Mouse (Mus musculus) C2C12 (cell line): Measurements from ENCODE around the gene Wdr63. TPM values are rescaled to one million over a fixed set of nuclear protein-coding genes. Genes with fewer than 3 reads are reported as not detected.

ENCODE experiments used
- H3K27me3 ChIP-seq: one replicate; pipeline ENCODE4 v1.6.1; 2011; ENCODE audit not compliant: control insufficient read depth, insufficient read depth, insufficient read length
- H3K36me3 ChIP-seq: one replicate; pipeline ENCODE4 v1.6.1; 2011; ENCODE audit not compliant: control insufficient read depth, insufficient read depth
- H3K4me3 ChIP-seq: one replicate; pipeline ENCODE4 v1.5.1; 2011; ENCODE audit warnings: mild to moderate bottlenecking, control low read depth; ENCODE audit not compliant: poor library complexity, insufficient read depth, severe bottlenecking
- H3K79me2 ChIP-seq: one replicate; pipeline ENCODE4 v1.6.1; 2011; ENCODE audit not compliant: control insufficient read depth, insufficient read depth
- H3K79me3 ChIP-seq: one replicate; pipeline ENCODE4 v1.6.1; 2011; ENCODE audit warnings: low read depth, control low read depth
- H3ac ChIP-seq: one replicate; pipeline ENCODE3; 2011; ENCODE audit warnings: low read depth; ENCODE audit not compliant: control insufficient read depth, insufficient read length
- CEBPB ChIP-seq: IDR thresholded peaks from one replicate; pipeline ENCODE4 v1.6.1; 2011; ENCODE audit warnings: low read depth, mild to moderate bottlenecking, control low read depth, moderate library complexity
- CTCF ChIP-seq: IDR thresholded peaks from one replicate; pipeline ENCODE4 v1.5.1; 2011; ENCODE audit not compliant: control insufficient read depth, insufficient read depth, insufficient read length
- FOSL1 ChIP-seq: IDR thresholded peaks from one replicate; pipeline ENCODE4 v1.8.0; 2011; ENCODE audit warnings: mild to moderate bottlenecking, low read length; ENCODE audit not compliant: poor library complexity, insufficient read depth, severe bottlenecking
- MAX ChIP-seq: IDR thresholded peaks from one replicate; pipeline ENCODE4 v1.6.1; 2011; ENCODE audit warnings: mild to moderate bottlenecking, control low read depth
- MYOD1 ChIP-seq: IDR thresholded peaks from one replicate; pipeline ENCODE4 v1.6.1; 2011; ENCODE audit warnings: low read depth; ENCODE audit not compliant: control insufficient read depth, insufficient read length
- MYOG ChIP-seq: IDR thresholded peaks from one replicate; pipeline ENCODE4 v1.6.1; 2011; ENCODE audit not compliant: control insufficient read depth, insufficient read length; ENCODE audit errors: extremely low read depth
- USF1 ChIP-seq: IDR thresholded peaks from one replicate; pipeline ENCODE4 v1.6.1; 2011; ENCODE audit warnings: low read depth, mild to moderate bottlenecking, control low read depth, moderate library complexity
- polyA plus RNA-seq: library from polyadenylated mRNA; unstranded; fragments of >200 nt; fragmentation: generic; extraction: Trizol; gene quantifications from one replicate; pipeline ENCODE4 v1.2.1, GENCODE M21; 2012; ENCODE audit warnings: missing spikeins

Gene Wdr63
- polyA plus RNA-seq, 1 experiment = 0.43 TPM

DNA sequence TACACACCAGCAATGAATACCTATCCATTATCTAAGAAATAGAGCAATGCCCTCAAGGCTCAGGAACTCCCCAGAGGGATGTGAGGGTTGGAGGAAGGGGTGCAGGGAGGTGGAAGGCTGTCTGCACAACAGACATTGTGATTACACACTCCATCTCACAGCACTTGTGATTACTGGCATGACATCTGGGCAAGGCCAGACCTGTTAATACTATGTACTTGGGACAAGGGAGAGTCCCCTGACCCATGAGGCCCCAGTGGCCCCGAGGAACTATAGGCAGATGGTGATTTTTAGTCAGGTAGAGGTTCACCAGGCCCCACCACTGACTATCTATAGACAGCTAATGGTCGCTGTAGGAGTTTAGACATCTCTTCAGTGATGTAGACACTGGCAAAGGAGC is 54.1 kb downstream of the Wdr63 start:
- peaks cover 3% of the 10 kb centered on the region for H3K27me3 ChIP-seq
- no peak overlapping the region for H3K4me3 ChIP-seq
- H3K79me3 ChIP-seq = no peaks in the 10 kb centered on the region
- no peak for TF ChIP-seq MYOG
- no peak for TF ChIP-seq FOSL1
- H3K36me3 ChIP-seq = no peaks in the 10 kb centered on the region
- H3K79me2 ChIP-seq = no peaks in the 10 kb centered on the region
- H3ac ChIP-seq = no peak overlapping the region

GRCm38 (mm10) chr3:146053082-146053814 is 54.7 kb downstream of the Wdr63 start:
- Histone ChIP-seq H3K79me2 (no peaks in the 10 kb centered on the region), H3K27me3 (peaks cover 3% of the 10 kb centered on the region), H3ac (no peak overlapping the region), H3K36me3 (no peaks in the 10 kb centered on the region), H3K79me3 (no peaks in the 10 kb centered on the region), H3K4me3 (no peak overlapping the region)
- TF ChIP-seq USF1 (no peak), CEBPB (no peak), MAX (no peak), MYOG (no peak), FOSL1 (no peak), CTCF (no peak), MYOD1 (no peak)

- H3K79me2 ChIP-seq = no peaks in the 10 kb centered on the region
- no peaks in the 10 kb centered on the region for H3K79me3 ChIP-seq
- peaks cover 3% of the 10 kb centered on the region for H3K27me3 ChIP-seq
- no peak for TF ChIP-seq CEBPB
- TF ChIP-seq USF1 = no peak
- TF ChIP-seq MYOD1 = no peak
- no peak for TF ChIP-seq MYOG
- TF ChIP-seq MAX = no peak
- no peak for TF ChIP-seq CTCF
- no peak for TF ChIP-seq FOSL1
- no peaks in the 10 kb centered on the region for H3K36me3 ChIP-seq
- H3ac ChIP-seq = no peak overlapping the region
- H3K4me3 ChIP-seq = no peak overlapping the region
Observed at GRCm38 (mm10) chr3:146051277-146052007, 56.5 kb downstream of the Wdr63 start.

DNA sequence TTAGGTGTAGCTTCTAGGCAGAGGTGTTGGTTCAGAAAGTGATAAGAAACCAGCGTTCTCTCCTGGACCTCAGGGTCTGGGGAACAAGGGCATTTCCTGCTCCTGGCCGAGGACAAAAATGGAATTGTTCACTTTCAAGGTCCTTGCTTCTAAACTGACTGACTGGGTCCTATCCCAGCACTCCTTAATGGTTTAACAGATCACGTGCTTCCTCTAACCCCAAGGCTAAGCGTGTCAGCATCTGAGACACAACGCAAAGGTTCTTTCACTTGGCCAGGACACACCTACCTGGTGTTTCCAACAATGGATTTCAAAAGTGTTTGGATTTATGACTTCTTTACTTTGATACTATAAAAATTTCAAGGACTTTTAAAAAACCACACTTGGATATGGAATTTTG is 58.0 kb downstream of the Wdr63 start:
- H3K4me3 ChIP-seq = no peak overlapping the region
- no peaks in the 10 kb centered on the region for H3K79me2 ChIP-seq
- TF ChIP-seq FOSL1 = no peak
- TF ChIP-seq CEBPB = no peak
- no peak for TF ChIP-seq MYOG
- no peak for TF ChIP-seq CTCF
- TF ChIP-seq USF1 = no peak
- no peaks in the 10 kb centered on the region for H3K36me3 ChIP-seq
- no peaks in the 10 kb centered on the region for H3K27me3 ChIP-seq
- no peak overlapping the region for H3ac ChIP-seq
- no peaks in the 10 kb centered on the region for H3K79me3 ChIP-seq

GRCm38 (mm10) chr3:146047704-146048207 is 60.2 kb downstream of the Wdr63 start:
- Histone ChIP-seq H3ac (no peak overlapping the region), H3K79me3 (no peaks in the 10 kb centered on the region), H3K27me3 (no peaks in the 10 kb centered on the region), H3K4me3 (no peak overlapping the region), H3K36me3 (no peaks in the 10 kb centered on the region), H3K79me2 (no peaks in the 10 kb centered on the region)
- TF ChIP-seq CEBPB (no peak), USF1 (no peak), MYOD1 (no peak), FOSL1 (no peak), MYOG (no peak), CTCF (no peak), MAX (no peak)

- H3K79me3 ChIP-seq = no peaks in the 10 kb centered on the region
- TF ChIP-seq MYOG (no peak), MYOD1 (no peak), MAX (no peak), USF1 (no peak), CEBPB (no peak), FOSL1 (no peak), CTCF (no peak)
- no peak overlapping the region for H3ac ChIP-seq
- H3K27me3 ChIP-seq = no peaks in the 10 kb centered on the region
- H3K79me2 ChIP-seq = no peaks in the 10 kb centered on the region
- no peaks in the 10 kb centered on the region for H3K36me3 ChIP-seq
- H3K4me3 ChIP-seq = no peak overlapping the region
Observed at GRCm38 (mm10) chr3:146046076-146046475, 61.9 kb downstream of the Wdr63 start.
